Mouse (Mus musculus) megakaryocyte, embryonic 14.5 days (primary cell): Measurements from ENCODE around the gene Cpt1c.

Source experiments
- FLI1 ChIP-seq: IDR thresholded peaks from 2 replicates; pipeline ENCODE4 v1.6.1; 2012; ENCODE audit warnings: low read length, inconsistent platforms, mixed read lengths
- GATA1 ChIP-seq: IDR thresholded peaks from 3 replicates; pipeline ENCODE4 v1.6.1; 2012; ENCODE audit warnings: mixed read lengths, low read length, inconsistent platforms, borderline replicate concordance

DNA sequence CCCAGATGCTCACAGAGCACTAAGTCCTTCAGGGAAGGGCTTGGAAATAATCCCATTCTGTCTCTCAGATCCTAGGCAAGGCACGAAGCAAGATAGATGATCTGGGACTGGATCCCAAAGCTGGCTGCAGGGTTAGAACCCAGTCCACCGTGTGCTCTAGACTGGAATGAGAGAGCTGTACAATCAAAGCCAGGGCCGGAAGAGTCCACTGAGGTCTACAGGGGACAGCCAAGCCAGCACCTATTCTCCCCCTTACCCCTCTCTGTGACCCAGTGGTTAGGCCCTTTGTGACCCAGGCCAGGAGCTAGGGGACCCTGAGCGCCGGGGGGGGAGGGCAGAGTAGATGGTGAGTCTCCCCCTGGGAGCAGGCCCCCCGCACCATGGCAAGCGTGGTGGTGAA lies 31.7 kb downstream of the Cpt1c start, which contains the start of gene Tsks:
- TF ChIP-seq GATA1 (no peak), FLI1 (no peak)
